Mouse (Mus musculus): ENCODE results near the gene H2al2b. TPM values are rescaled to one million over a fixed set of nuclear protein-coding genes. Genes with fewer than 3 reads are reported as not detected.

Gene H2al2b
- not detected in 2 replicates for polyA plus RNA-seq (2015; fragmentation: Nextera tagmentation; extraction: Ambion mirVana)

DNA sequence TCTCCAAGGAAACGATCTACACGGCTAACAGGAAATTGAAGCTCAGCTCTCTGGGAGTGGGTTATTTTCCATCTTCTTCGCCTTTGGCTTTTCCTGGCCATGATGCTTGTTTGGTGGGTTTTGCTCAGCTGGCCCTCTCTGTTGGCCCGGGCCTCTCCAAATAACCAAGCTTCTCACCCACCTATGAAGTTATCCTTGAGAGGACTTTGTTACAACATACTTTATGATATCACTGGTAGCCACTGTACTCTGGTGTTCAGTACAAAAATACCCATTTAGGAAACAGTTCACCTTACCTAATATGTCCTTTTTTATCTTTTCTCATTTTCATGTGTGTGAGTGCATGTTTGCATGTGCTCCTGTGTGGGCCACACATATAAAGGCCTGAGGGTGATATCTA, at the start of gene H2al2b:
Gene H2al2b, minus strand, starts transcription at position 101 of the 400 bp plus-strand sequence.

Other genes with a start within 250 kb of the H2al2b start
- gene H2al2c, start 121.6 kb downstream of the H2al2b start, polyA plus RNA-seq (2015; fragmentation: Nextera tagmentation; extraction: Ambion mirVana): not detected in 2 replicates
- not detected in 2 replicates for gene Sry, start 57.0 kb downstream of the H2al2b start, polyA plus RNA-seq (2015; fragmentation: Nextera tagmentation; extraction: Ambion mirVana)
- gene Gm4064, start 75.5 kb upstream of the H2al2b start, polyA plus RNA-seq (2015; fragmentation: Nextera tagmentation; extraction: Ambion mirVana): not detected in 2 replicates
- not detected in 2 replicates for gene Rbmy, start 110.0 kb upstream of the H2al2b start, polyA plus RNA-seq (2015; fragmentation: Nextera tagmentation; extraction: Ambion mirVana)
- gene Gm10256, start 110.0 kb upstream of the H2al2b start, polyA plus RNA-seq (2015; fragmentation: Nextera tagmentation; extraction: Ambion mirVana): not detected in 2 replicates
- not detected in 2 replicates for gene Gm10352, start 180.3 kb upstream of the H2al2b start, polyA plus RNA-seq (2015; fragmentation: Nextera tagmentation; extraction: Ambion mirVana)
- not detected in 2 replicates for gene Gm29289, start 211.9 kb upstream of the H2al2b start, polyA plus RNA-seq (2015; fragmentation: Nextera tagmentation; extraction: Ambion mirVana)